Mouse (Mus musculus) granulocyte monocyte progenitor cell, adult 5-6 weeks (primary cell): ENCODE results near the gene Chrnb1. TPM values are rescaled to one million over a fixed set of nuclear protein-coding genes. Genes with fewer than 3 reads are reported as not detected.

Experiments
- ATAC-seq: replicated peaks from 2 replicates; pipeline ENCODE4 v1.8.0; 2016; ENCODE audit warnings: mild to moderate bottlenecking, moderate TSS enrichment, inconsistent platforms; ENCODE audit not compliant: poor library complexity, severe bottlenecking
- total RNA-seq, 2 experiments: library from RNA; stranded (forward) in 1 of 2; stranded (reverse) in 1 of 2; fragments of 200-712, 200-1000 nt in 1 of 2; fragments of >200 nt in 1 of 2; fragmentation: Nextera tagmentation in 1 of 2; gene quantifications; 2 replicates each; pipeline ENCODE4 v1.2.3; 2014 to 2017

Gene Chrnb1
- total RNA-seq, 2 experiments from 2014 or later = not detected

DNA sequence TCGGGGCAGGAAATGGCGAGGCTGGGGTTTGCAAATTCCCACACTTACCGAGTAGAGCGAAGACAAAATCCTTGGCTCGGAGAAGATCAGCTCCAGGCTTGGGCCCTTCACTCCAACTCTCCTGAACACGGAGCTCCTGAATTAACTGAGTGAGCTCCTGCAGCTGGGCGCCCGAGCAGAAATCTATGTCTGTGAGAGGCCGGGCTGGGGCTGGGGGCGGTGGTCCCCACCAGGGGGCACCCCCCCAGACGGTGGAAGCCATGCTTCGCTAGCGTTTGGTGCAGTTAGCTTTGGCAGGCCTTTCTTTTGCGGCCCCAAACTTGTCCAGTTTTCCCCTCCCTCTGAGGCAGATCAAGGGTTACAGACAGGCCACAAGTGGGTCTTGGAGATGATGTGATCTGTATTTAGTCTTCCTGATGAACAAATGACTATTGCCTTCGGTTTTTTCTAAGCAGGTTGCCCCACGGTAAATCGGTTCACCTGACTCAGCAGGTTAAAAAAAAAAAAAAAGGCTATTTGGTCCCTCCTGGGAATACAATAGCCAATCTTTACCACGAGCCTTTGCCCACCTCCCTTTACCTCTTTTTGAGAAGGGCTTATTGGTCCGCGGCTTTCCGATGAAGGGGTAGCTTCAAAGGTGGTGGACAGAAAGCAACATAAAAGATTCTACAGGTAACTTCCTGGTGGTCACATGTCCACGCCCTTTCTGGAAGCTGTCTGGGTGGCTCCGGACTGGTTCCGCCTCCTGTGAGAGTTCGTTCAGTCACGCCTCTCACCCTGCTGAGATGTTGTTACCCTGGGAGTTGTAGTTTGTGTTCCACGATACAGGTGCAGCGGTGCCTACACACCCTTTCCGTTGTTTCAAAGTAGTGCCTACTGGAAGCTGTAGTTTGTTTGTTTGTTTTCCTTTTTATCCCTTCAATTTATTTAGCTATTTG is 9.5 kb upstream of the Chrnb1 start, which contains the start of gene Tmem102:
Tmem102 (minus strand) TSS at position 653 of the 938 bp plus-strand sequence.
- no peak for ATAC-seq

DNA sequence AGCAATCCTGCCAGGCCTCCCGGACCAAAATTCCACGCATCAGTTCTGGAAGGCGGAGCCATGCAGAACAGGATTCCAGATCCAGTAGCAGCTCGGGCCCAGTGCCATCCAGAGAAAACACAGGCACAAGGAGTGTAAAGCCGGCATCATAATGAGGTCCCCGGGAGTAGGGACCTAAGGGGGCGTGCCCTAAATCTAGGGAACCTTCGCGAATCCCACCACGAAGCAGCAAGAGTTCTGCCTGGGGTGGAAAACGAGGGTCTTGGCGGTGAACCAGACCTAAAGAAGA is 8.9 kb upstream of the Chrnb1 start:
- ATAC-seq = no peak

DNA sequence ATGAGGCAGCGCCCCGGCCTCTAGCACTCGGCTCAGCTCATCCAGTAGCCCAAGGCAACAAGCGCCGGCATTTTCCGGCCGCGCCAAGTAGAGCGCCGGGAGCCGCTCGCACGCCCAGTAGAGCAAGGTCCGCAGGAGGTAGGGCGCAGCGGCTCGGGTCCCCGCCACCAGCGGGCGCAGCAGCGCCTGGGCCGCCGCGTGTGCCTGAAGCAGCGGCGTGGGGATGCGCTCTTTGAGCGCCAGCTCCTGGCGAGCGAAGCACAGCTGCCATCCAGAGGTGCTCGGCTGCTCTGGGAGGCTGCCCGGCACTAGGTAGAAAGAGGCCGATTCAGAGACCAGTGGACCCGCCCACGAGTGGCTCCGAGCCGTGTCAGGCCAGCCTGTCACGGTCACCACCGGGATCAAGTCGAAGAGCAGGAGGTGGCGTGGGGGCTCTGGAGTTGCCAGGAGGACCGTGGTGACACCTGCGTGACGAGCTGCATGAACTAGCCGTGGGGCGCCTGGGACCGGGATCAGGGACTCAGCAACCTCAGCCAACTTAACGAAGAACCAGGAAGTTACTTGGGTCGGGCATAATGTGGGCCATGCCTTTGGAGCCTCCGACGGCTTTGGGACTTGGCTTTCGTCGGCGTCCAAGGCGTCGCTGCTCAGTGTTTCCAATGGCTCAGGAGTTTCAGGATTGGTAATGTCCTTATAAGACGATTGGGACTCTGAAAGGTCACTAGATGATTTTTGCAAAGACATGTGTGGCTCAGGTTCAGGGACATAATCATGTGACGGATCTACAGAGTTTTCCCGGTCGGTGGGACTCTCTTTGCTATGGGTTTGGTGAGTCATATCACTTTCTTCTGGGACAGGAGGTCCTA is 8.3 kb upstream of the Chrnb1 start:
- peak; percentile 54 for ATAC-seq

DNA sequence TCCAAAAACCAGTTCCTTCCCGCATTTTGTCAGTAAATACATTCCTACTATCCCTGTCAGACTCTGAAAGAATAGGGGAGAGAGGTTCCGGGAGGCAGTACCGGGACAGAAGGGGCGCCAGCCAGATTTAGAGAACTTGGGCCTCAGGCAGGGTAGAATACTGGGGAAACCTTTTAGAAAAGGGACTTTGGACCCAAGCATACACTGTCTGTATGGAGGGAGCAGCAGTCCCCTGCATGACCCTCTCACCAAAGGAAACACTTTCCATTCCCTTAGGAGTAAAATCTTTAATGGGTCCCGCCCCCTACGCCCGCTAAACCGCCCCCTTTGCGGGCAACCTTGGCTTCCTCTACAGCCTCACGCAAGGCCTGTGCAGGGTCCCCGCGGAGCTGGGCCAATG is 7.6 kb upstream of the Chrnb1 start:
- peak; percentile 17 for ATAC-seq

DNA sequence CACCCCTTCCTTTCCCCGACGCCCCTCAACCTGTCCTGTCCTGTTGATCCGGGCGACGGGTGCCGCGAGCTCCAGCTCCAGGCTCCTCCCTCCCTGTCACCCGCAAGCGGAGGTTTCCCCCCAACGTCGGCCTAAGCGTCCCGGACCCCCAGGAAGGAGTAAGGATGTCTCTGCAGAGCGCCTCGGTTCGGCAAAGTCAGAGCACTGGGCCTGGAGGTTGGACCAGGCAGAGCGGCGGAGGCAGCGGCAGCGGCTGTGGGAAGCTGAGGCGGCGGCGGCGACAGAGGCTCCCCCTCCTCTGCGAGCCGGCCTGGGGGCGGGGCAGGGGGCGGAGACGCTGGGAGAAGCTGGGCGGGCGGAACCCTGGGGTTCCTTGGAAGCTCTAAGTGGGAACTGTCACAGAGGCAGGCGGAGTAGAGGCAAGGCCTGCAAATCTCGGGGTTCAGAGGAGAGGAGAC is 6.9 kb upstream of the Chrnb1 start:
- ATAC-seq = peak; percentile 62

DNA sequence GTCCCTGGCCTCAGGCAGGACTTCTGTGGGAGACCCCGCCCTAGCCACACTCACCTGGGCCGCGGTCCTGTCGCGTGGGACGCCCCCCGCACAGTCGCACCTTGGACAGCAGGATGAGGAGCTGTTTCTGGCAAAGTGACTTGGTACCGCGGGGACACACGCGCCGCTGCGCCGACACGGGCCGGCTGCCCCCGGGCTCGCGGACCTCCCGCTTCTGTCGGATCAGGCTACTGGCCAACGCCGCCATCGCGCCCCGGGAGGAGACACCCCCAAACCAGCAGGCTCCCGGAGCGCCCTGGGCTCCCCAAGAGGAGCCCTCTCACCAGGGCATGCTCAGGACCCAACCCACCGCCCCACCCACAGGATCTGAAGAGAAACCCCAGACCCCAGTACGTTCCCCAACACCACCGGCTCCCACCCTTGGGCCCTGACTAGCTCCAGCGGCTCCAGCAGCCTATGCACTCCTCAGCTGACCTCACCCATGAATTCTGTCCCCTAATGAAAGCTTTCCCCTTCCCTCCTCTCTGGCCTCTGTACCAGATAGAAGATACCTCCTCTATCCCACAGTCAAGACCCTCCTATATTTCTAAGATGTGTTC is 5.7 kb upstream of the Chrnb1 start, which contains the start of gene Fgf11:
Fgf11 (minus strand) TSS at position 479 of the 599 bp plus-strand sequence.
- ATAC-seq = no peak

DNA sequence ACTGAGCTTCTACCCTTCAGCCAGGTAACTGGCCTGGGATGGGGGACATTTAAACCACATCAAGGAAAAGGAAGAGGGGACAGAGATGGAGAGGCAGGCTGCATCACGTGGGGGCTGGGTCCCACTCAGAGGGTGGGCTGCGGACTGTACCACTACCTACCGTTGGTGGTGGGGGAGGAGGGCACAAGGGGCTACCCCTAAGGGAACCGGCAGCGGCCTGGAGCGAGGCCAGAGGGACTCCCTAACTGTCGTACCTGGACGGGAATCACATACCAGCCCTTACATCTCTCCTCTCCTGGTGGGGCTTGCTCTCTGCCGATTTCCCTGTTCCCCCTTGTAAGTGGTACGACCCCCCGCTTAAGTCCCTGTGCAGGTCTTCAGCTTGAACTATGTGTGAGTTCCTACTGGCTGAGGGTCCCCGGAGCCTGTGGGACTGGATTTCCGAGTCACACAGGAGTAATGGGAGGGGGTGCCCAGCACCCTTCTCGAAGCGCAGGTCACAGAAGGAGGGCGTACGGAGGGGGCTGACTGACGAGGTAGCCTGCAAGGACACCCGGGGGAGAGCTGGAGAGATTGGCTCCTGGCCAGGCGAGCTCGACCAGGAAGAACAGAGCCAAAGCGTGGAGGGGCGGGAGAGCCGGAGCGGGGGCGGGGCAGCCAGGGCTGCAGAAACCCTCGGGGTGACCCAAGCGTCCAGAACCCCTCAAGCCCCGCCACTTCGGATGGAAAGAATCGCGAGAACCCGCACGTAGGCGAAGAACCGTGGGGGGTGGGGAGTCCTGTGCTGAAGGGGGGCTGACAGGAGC is 4.9 kb upstream of the Chrnb1 start:
- no peak for ATAC-seq

DNA sequence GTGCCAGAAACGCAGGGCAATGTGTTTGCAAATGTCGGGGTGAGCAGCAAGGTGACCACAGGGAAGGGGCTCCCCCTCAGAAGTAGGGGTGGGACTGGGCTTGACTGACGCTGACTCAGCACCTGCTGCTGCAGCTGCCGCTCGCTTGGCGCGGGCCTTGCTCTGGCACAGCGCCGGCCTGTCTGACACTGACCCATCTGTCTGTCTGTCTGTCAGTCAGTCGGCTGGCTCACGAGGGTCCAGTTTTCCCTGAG is 4.3 kb upstream of the Chrnb1 start:
- no peak for ATAC-seq

DNA sequence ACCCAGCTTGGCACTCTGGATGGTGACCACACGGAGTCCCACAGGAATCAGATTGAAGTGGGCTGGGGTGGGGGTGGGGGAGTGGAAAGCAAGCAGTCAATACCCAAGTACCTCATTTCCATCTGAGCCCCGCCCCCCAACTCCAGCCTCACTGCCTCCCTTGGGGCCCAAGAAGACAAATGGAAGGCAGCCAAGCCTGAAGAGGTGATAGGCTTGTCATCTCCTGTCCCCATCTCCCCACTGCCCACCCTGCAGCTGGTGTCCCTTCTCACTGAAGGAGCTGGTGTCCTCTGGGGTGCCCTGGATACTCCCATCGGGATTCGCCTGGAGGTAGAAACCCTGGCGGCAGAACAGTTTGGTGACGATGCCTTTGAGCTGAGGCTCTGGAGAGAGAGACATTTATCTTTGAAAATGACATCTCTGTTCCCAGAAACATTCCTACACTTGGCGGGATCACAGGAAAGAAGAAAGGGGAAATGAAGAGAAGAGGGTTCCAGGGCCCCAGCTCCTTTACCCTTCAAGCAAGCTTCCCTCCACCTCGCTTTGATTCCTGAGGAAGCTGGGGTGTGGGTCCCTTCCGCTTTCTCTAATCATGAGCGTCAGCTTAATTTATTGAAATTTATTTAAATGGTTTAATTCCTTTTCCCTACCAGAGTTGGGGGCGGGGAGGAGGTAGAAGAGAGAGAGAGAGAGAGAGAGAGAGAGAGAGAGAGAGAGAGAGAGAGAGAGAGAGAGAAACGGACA is 3.8 kb upstream of the Chrnb1 start:
- no peak for ATAC-seq

DNA sequence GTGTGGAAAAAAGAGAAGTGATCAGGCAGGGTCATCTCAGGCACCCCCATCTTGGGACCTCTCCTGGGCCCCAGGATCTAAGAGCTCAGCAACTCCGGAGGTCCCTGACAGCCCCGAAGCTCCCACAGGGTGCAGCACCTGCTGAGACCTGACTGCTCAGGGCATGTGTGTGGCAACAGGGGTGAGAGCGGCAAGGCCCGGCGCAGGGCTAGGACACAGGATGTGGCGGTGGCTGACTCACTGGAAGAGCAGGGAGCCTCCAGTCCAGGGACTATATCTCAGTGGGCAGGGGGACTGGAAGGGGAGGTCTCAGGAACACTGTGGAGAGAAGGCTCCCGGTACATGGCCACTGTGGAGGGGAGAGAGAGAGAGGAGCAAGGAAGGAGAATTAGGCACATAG is 2.2 kb upstream of the Chrnb1 start:
- no peak for ATAC-seq

DNA sequence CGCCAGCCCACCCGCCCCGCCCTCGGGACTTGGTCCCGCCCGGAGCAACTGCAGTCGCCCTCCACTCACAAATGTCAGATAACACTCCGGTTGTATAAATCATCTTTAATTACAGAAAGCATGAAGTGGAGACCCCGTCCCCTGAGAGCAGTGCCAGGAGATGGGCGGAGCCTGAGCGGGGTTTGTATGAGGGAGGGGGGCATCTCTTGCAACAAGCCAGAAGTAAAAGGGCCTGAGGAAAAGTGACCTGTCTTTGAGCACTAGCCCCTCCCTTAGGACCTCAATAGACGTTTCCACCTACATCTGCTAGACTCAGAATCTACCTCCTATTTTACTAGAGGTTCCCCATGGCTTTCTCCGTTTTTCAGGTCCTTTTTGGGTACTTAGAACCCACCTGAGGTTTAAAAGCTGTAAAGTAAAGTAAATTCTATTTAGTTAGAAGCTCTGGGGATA is 266 bp upstream of the Chrnb1 start:
- ATAC-seq = no peak

DNA sequence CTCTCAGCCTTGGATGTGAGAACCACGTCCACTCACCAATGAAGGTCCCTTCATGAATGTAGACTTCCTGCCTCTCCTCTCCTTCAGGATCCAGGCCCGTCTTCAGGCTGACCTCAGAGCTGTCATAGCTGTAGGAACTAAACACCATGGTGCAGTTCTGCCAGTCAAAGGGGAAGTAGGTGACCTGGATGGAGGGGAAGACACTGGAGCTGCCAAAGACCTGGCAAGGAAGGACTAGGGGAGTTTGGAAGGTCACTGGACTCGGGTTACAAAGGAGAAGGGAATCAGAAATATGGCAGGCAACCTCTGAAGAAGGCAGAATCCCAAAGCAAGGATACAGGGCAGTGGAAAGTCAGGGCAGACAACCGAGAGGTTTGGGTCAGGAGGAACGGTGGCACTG is 2.3 kb downstream of the Chrnb1 start:
- no peak for ATAC-seq

DNA sequence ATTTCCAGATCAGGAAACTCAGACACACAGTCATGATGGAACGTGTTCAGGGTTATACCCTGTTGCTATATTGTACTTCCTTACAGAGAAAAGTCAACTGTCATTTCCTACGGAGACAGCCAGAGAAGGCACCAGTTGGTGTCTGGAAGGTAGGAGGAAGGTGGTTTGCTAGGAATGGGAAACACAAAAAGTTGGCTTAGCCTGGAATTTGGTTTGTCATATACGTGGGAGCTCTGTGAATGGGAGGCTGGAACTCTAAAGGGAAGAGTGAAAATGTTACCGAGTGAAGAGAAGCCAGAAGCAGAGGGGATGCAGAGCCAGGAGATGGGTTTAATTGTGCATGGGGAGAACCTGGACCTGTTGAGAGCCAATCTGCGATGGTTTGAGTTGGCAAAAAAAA is 4.3 kb downstream of the Chrnb1 start:
- ATAC-seq = no peak

DNA sequence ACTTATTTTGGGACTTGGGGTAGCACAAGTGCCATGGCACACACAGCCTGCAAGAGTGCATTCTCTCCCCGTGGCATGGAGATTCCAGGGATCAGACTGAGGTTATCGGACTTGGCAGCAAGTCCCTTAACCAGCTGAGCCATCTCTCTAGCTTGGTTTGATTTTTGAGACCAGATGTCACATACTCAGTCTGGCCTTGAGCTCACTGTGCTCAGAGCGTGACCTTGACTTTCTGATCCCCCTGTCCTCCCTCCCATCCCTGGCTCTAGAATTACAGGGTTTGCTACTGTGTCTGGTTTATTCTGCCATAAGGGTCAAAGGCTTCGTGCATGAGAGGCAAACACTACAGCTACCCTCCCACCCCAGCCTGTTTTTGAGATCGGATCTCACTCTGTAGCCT is 6.3 kb downstream of the Chrnb1 start:
- no peak for ATAC-seq

DNA sequence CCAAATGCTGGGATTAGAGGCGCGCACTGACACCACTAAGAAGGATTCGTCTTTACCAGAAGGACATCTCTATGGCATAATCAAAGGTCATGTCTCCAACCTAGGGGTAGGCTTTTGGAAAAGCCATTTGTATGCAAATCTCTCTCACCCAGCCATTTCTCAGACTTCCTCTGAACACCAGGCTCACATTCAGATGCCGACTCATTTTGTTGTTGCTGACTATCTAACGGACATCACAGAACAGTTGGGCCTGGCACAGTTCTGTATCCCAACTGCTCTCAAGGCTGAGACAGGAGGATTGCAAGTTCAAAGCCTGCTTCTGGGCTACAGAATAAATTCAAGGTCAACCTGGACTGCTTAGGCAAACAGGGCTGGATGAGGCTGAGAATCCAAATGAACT is 8.4 kb downstream of the Chrnb1 start:
- ATAC-seq = no peak

DNA sequence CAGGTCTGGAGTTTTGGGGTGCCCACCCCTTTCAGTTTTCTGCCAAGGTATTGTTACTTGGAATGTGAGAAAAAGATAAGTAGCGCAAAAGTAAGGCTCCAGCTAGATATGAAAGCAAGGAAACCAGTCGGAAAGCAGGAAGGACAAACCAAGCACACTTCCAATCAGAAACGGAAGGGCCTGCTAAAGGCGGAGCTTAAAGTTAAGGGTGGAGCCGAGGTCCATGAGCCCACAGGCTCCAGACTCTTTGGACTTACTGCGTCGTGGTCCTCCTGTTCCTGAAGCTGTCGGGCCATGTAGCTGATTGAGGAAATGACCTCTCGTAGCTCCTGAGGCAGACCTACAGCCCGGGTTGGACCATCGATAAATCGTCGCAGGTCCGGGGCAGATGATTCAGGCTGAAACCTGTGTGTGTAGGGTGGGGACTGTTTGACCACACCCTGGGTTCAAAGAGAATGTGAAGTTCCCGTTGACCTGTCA is 10.9 kb downstream of the Chrnb1 start:
- peak; percentile 90 for ATAC-seq

DNA sequence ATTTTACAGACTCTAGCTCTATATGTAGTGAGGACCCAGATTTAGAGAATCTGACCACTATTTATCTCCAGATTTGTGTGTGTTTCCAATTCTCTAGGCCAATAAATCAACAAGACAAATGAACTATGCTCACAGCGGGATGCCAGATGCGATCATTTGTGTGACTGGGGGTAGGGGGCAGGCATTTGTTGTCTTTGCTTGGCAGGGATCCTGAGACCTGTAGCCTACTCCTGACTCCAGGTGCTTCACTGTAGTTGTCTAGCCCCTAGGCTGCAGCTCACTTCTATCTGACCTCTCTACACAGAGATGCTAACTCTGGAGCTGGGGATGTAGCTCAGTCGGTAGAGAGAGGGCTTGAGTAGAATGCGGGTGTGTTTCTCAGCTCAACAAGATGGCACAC is 13.9 kb downstream of the Chrnb1 start:
- ATAC-seq = no peak

DNA sequence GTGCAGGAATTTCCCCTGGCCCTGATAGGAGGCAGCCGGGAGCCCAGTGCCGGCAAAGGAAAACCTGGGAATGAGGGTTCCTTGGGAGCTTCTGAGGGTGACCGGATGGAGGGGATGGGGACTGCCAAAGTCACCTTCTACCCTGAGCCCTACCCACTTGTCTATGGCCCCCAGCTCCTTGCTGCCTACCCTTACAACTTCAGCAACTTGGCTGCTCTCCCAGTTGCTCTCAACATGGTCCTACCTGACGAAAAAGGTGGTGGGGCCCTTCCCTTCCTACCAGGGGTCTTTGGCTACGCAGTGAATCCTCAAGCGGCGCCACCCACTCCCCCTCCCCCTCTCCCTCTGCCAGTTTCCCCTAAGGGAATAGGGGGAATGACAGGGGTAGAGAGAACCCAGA is 16.8 kb downstream of the Chrnb1 start:
- no peak for ATAC-seq

DNA sequence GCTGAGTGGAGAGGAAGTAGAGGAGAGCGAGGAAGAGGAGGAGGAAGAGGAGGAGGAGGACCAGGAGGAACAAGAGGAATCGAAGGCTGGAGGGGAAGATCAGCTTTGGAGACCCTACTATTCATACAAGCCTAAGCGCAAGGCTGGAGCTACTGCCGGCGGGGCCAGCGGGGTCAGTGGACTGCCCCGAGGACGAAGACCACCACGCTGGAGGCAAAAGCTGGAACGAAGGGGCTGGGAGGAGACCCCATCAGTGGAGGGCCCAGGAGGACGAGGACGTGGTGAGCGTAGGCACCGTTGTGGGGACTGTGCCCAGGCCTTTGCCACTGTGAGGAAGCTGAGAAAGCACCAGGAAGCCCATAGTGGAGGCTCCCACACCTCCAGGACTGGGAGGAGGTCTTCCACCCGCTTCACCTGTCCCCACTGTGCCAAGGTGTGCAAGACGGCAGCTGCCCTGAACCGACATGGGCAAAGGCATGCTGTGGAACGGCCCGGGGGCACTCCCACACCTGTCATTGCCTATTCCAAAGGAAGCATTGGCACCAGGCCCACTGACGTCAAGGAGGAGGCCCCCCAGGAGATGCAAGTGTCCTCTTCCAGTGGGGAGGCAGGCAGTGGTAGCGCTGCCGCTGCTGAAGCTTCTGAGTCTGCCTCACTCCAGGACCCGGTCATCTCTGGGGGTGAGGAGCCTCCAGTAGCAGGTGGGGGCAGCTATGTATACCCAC is 17.3 kb downstream of the Chrnb1 start:
- ATAC-seq = no peak
